Mouse (Mus musculus): ENCODE measurements around the gene Auts2. TPM values are rescaled to one million over a fixed set of nuclear protein-coding genes. Genes with fewer than 3 reads are reported as not detected.

The Auts2 gene
- polyA plus RNA-seq, 1 experiment from 2014 or later = 7.5 TPM

DNA sequence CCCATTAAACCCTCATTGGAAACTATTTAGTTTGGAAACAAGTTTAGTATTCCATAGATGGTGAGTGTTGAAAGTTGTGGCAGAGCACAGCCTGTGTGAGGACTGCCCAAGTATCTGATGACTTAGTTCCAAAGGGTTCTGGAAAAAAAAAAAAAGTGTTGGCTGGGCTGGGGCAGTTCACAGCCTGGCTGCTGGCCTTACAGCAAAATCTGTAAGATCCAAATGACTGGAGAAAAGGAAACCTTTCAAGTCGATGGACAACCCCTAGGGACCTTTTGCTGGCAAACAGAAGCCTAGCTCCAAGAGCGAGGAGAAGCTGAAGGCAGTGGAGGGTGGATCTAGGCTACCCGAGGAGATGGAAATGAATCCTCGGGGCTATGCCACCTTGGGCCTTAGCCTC is 869.4 kb downstream of the Auts2 start:
- H3K4me2 ChIP-seq (ENCODE audit: low read length) = no peak overlapping the region
- TF ChIP-seq CTCF (IDR thresholded peaks at IDR 0.05; ENCODE audit: low read depth) = no peak
- H3K9me3 ChIP-seq (replicated peaks; ENCODE audit: low read length) = no peaks in the 10 kb centered on the region
- H3K27ac ChIP-seq = no peak overlapping the region
- WGBS = 83% methylated on average over 4 of the region's 4 CpGs
- no peaks in the 10 kb centered on the region for H3K36me3 ChIP-seq (ENCODE audit: insufficient read depth, low read length)
- H3K4me3 ChIP-seq (replicated peaks; ENCODE audit: low read depth, low read length) = no peak overlapping the region
- no peak overlapping the region for H3K9ac ChIP-seq (ENCODE audit: low read depth, low read length)
- ATAC-seq (replicated peaks; ENCODE audit: low FRiP score, low read depth) (no peak), DNase-seq (ENCODE audit: low spot score) (no peak)
- no peaks in the 10 kb centered on the region for H3K4me1 ChIP-seq (replicated peaks; ENCODE audit: insufficient read depth, low read length)
- no peaks in the 10 kb centered on the region for H3K27me3 ChIP-seq (ENCODE audit: insufficient read depth, low read length)

DNA sequence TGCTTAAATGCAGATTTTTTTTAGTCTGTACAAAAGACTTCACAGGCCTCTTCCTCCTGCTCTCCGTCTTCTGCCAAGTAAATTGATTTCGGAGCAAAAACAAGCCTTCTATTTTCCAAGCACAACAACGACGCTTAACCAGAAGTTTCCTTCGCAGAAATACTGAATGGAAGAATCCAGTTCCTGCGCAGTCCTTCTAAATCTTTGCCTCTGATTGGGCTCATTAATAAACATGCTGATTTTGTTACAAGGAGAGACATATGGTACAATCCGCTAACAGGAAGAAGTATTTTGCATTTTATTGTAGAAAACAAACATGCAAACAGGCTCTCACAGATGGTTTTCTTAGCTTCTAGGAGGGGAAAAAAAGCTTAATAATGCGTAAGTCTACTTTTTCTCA is 878.1 kb downstream of the Auts2 start:
- Histone ChIP-seq H3K36me3 (ENCODE audit: insufficient read depth, low read length) (no peaks in the 10 kb centered on the region), H3K4me3 (replicated peaks; ENCODE audit: low read depth, low read length) (no peak overlapping the region), H3K4me2 (ENCODE audit: low read length) (no peak overlapping the region), H3K4me1 (replicated peaks; ENCODE audit: insufficient read depth, low read length) (no peaks in the 10 kb centered on the region), H3K9ac (ENCODE audit: low read depth, low read length) (no peak overlapping the region), H3K9me3 (replicated peaks; ENCODE audit: low read length) (0 out of 2 replicates have a peak, but pooled peaks cover 2% of the 10 kb centered on the region), H3K27me3 (ENCODE audit: insufficient read depth, low read length) (no peaks in the 10 kb centered on the region), H3K27ac (no peak overlapping the region)
- DNase-seq (ENCODE audit: low spot score) (no peak), ATAC-seq (replicated peaks; ENCODE audit: low FRiP score, low read depth) (no peak)
- 85% methylated on average over 8 of the region's 8 CpGs for WGBS
- TF ChIP-seq CTCF (IDR thresholded peaks at IDR 0.05; ENCODE audit: low read depth) = no peak

DNA sequence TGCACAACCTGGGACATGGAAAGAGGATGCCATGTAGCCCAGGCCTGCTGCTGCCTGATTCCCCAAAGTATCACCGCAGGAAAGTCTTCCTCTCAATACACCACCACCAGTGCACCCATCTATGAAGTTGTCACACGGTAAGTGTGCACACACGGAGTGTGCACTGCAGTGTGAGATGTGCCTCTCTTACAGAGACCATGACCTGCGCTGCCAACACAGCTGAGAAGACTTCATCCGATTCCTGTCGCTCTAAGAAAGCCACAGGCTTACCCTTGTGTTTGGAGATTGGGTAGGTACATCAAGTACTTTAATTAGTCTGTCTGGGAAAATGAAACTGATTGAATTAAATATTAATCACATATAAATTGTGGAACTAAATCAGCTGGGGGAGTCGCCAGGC is 878.5 kb downstream of the Auts2 start:
- no peaks in the 10 kb centered on the region for H3K27me3 ChIP-seq (ENCODE audit: insufficient read depth, low read length)
- WGBS = 85% methylated on average over 7 of the region's 7 CpGs

DNA sequence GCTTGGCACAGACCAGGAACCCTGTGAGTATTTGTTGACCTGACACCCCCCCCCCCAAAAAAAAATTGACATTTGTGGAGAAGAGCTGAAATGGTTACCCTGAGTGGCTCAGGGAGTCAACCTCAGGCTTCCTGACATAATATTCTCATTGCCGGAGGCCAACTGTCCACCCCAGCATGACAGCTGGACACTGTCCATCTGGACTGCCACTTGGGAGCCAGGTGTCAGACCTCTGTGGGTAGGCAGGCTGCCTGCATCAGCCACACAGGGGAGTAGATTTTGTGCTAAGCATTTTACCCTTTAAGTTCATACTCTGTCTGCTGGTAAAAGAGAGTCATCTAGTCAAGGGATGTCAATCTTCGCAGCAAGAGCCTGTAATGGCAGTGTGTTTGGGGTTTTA is 880.5 kb downstream of the Auts2 start:
- TF ChIP-seq CTCF (IDR thresholded peaks at IDR 0.05; ENCODE audit: low read depth) = no peak
- Histone ChIP-seq H3K36me3 (ENCODE audit: insufficient read depth, low read length) (no peaks in the 10 kb centered on the region), H3K4me1 (replicated peaks; ENCODE audit: insufficient read depth, low read length) (no peaks in the 10 kb centered on the region), H3K9me3 (replicated peaks; ENCODE audit: low read length) (0 out of 2 replicates have a peak, but pooled peaks cover 2% of the 10 kb centered on the region), H3K4me2 (ENCODE audit: low read length) (no peak overlapping the region), H3K27ac (no peak overlapping the region), H3K9ac (ENCODE audit: low read depth, low read length) (no peak overlapping the region), H3K4me3 (replicated peaks; ENCODE audit: low read depth, low read length) (no peak overlapping the region), H3K27me3 (ENCODE audit: insufficient read depth, low read length) (no peaks in the 10 kb centered on the region)
- DNase-seq (ENCODE audit: low spot score) = no peak
- 65% methylated on average over 2 of the region's 2 CpGs for WGBS
- no peak for ATAC-seq (replicated peaks; ENCODE audit: low FRiP score, low read depth)

More for the DNA sequence above, 878.5 kb downstream of the Auts2 start:
- DNase-seq (ENCODE audit: low spot score) (no peak), ATAC-seq (replicated peaks; ENCODE audit: low FRiP score, low read depth) (no peak)
- no peak overlapping the region for H3K4me3 ChIP-seq (replicated peaks; ENCODE audit: low read depth, low read length)
- 0 out of 2 replicates have a peak, but pooled peaks cover 2% of the 10 kb centered on the region for H3K9me3 ChIP-seq (replicated peaks; ENCODE audit: low read length)
- no peak for TF ChIP-seq CTCF (IDR thresholded peaks at IDR 0.05; ENCODE audit: low read depth)
- no peak overlapping the region for H3K4me2 ChIP-seq (ENCODE audit: low read length)
- H3K4me1 ChIP-seq (replicated peaks; ENCODE audit: insufficient read depth, low read length) = no peaks in the 10 kb centered on the region
- no peaks in the 10 kb centered on the region for H3K36me3 ChIP-seq (ENCODE audit: insufficient read depth, low read length)
- H3K9ac ChIP-seq (ENCODE audit: low read depth, low read length) = no peak overlapping the region
- no peak overlapping the region for H3K27ac ChIP-seq

GRCm38 (mm10) chr5:131658822-131659515 is 884.2 kb downstream of the Auts2 start:
- DNase-seq (ENCODE audit: low spot score) = no peak
- H3K36me3 ChIP-seq (ENCODE audit: insufficient read depth, low read length) = no peaks in the 10 kb centered on the region
- TF ChIP-seq CTCF (IDR thresholded peaks at IDR 0.05; ENCODE audit: low read depth) = no peak

DNA sequence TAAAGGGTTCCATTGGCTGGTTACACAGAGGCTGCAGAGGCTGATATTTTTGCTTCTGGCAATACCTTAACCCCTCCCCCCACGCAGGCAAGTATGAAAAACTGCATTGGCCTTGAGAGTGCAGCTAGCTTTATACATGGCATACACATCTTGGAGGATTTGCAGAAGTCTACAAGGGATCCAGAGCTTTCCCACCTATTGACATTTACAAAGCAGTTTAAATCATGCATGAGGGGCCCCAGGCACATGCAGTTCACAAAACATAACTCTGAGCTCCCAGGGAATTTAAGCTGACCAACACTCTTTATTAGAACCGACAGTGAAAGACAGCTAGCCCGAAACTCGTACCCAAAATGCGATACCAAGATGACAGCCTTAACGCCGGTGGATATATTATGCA is 888.9 kb downstream of the Auts2 start:
- WGBS = 76% methylated on average over 7 of the region's 7 CpGs
- ATAC-seq (replicated peaks; ENCODE audit: low FRiP score, low read depth) = no peak
- H3K9ac ChIP-seq (ENCODE audit: low read depth, low read length) = no peak overlapping the region

More at GRCm38 (mm10) chr5:131658822-131659515, 884.2 kb downstream of the Auts2 start:
- Histone ChIP-seq H3K4me3 (replicated peaks; ENCODE audit: low read depth, low read length) (no peak overlapping the region), H3K4me2 (ENCODE audit: low read length) (no peak overlapping the region), H3K9ac (ENCODE audit: low read depth, low read length) (no peak overlapping the region), H3K9me3 (replicated peaks; ENCODE audit: low read length) (0 out of 2 replicates have a peak, but pooled peaks cover 2% of the 10 kb centered on the region), H3K27me3 (ENCODE audit: insufficient read depth, low read length) (no peaks in the 10 kb centered on the region), H3K27ac (no peak overlapping the region), H3K4me1 (replicated peaks; ENCODE audit: insufficient read depth, low read length) (no peaks in the 10 kb centered on the region)
- 94% methylated on average over 19 of the region's 19 CpGs for WGBS
- no peak for ATAC-seq (replicated peaks; ENCODE audit: low FRiP score, low read depth)

More for the DNA sequence above, 888.9 kb downstream of the Auts2 start:
- H3K36me3 ChIP-seq (ENCODE audit: insufficient read depth, low read length) = no peaks in the 10 kb centered on the region
- no peak for DNase-seq (ENCODE audit: low spot score)
- no peak for TF ChIP-seq CTCF (IDR thresholded peaks at IDR 0.05; ENCODE audit: low read depth)
- no peak overlapping the region for H3K27ac ChIP-seq
- peaks cover 9% of the 10 kb centered on the region; the same call in 1 of the 2 replicates for H3K4me1 ChIP-seq (replicated peaks; ENCODE audit: insufficient read depth, low read length)
- no peak overlapping the region for H3K4me3 ChIP-seq (replicated peaks; ENCODE audit: low read depth, low read length)
- no peaks in the 10 kb centered on the region for H3K9me3 ChIP-seq (replicated peaks; ENCODE audit: low read length)
- no peak overlapping the region for H3K4me2 ChIP-seq (ENCODE audit: low read length)
- H3K27me3 ChIP-seq (ENCODE audit: insufficient read depth, low read length) = no peaks in the 10 kb centered on the region

All from kidney, postnatal 0 days (tissue).